Mouse (Mus musculus) heart, embryonic 15.5 days (tissue): Measurements from ENCODE around the gene Mapk1. TPM values are rescaled to one million over a fixed set of nuclear protein-coding genes. Genes with fewer than 3 reads are reported as not detected.

Experiments
- ATAC-seq: fragments of 200-750 bp; cut with Nextera tagmentation; replicated peaks from 2 replicates; pipeline ENCODE4 v1.8.0; 2017; ENCODE audit warnings: low read depth, moderate TSS enrichment; ENCODE audit not compliant: insufficient number of reproducible peaks, insufficient read depth, low FRiP score
- H3K27ac ChIP-seq: fragments of 300-500 bp; sonication (generic); 2 replicates; pipeline ENCODE4 v1.5.1; 2015; ENCODE audit warnings: mild to moderate bottlenecking, inconsistent platforms
- H3K27me3 ChIP-seq: fragments of 300-500 bp; sonication (generic); 2 replicates; pipeline ENCODE4 v1.6.1; 2015; ENCODE audit warnings: inconsistent platforms
- H3K36me3 ChIP-seq: fragments of 300-500 bp; sonication (generic); 2 replicates; pipeline ENCODE4 v1.6.1; 2015; ENCODE audit warnings: mild to moderate bottlenecking, inconsistent platforms
- H3K4me1 ChIP-seq: fragments of 300-500 bp; sonication (generic); replicated peaks from 2 replicates; pipeline ENCODE4 v1.6.1; 2015; ENCODE audit warnings: inconsistent platforms
- H3K4me2 ChIP-seq: fragments of 300-500 bp; sonication (generic); 2 replicates; pipeline ENCODE4 v1.6.1; 2015; ENCODE audit warnings: inconsistent platforms, mild to moderate bottlenecking, moderate library complexity
- H3K4me3 ChIP-seq: fragments of 300-500 bp; sonication (generic); 2 replicates; pipeline ENCODE4 v1.5.1; 2015; ENCODE audit warnings: mild to moderate bottlenecking, inconsistent platforms
- H3K9ac ChIP-seq: fragments of 300-500 bp; sonication (generic); 2 replicates; pipeline ENCODE4 v1.6.1; 2015; ENCODE audit warnings: mild to moderate bottlenecking, inconsistent platforms
- H3K9me3 ChIP-seq: fragments of 300-500 bp; sonication (generic); replicated peaks from 2 replicates; pipeline ENCODE4 v1.6.1; 2016; ENCODE audit warnings: inconsistent platforms
- WGBS: fragments of 180-500 bp; shearing (Covaris S2); methylation state at CpG from one replicate; pipeline ENCODE4 v1.1.7; 2015; ENCODE audit warnings: mixed read lengths; 5-methylcytosine and 5-hydroxymethylcytosine counted together
- polyA plus RNA-seq: library from polyadenylated mRNA; unstranded; fragments of >200 nt; fragmentation: Nextera tagmentation; extraction: Ambion mirVana; gene quantifications from 2 replicates; pipeline ENCODE4 v1.2.1, GENCODE M21; 2015

Mapk1 gene
- polyA plus RNA-seq, 1 experiment from 2014 or later = 119 TPM

GRCm38 (mm10) chr16:17086241-17086640 is 103.1 kb downstream of the Mapk1 start:
- no peak for ATAC-seq
- WGBS = 76% methylated on average over 3 of the region's 3 CpGs
- no peak overlapping the region for H3K27ac ChIP-seq
- no peak overlapping the region for H3K9ac ChIP-seq
- peaks cover 9% of the 10 kb centered on the region for H3K4me1 ChIP-seq
- peaks cover 69% of the 10 kb centered on the region for H3K36me3 ChIP-seq
- H3K4me2 ChIP-seq = no peak overlapping the region
- H3K9me3 ChIP-seq = no peaks in the 10 kb centered on the region
- H3K27me3 ChIP-seq = no peaks in the 10 kb centered on the region
- H3K4me3 ChIP-seq = no peak overlapping the region

GRCm38 (mm10) chr16:17086669-17087193 is 103.5 kb downstream of the Mapk1 start:
- Histone ChIP-seq H3K36me3 (peaks cover 74% of the 10 kb centered on the region), H3K4me1 (peaks cover 9% of the 10 kb centered on the region), H3K27ac (no peak overlapping the region), H3K4me3 (no peak overlapping the region), H3K9me3 (no peaks in the 10 kb centered on the region), H3K27me3 (no peaks in the 10 kb centered on the region), H3K4me2 (no peak overlapping the region), H3K9ac (no peak overlapping the region)
- no peak for ATAC-seq
- 79% methylated on average over 13 of the region's 13 CpGs for WGBS

- no peak overlapping the region for H3K4me2 ChIP-seq
- H3K9me3 ChIP-seq = no peaks in the 10 kb centered on the region
- no peak overlapping the region for H3K4me3 ChIP-seq
- WGBS = 64% methylated on average over 3 of the region's 3 CpGs
- no peaks in the 10 kb centered on the region for H3K27me3 ChIP-seq
- no peak overlapping the region for H3K9ac ChIP-seq
- H3K36me3 ChIP-seq = peaks cover 78% of the 10 kb centered on the region
- H3K27ac ChIP-seq = no peak overlapping the region
- ATAC-seq = no peak
- peaks cover 9% of the 10 kb centered on the region for H3K4me1 ChIP-seq
Measured at GRCm38 (mm10) chr16:17088346-17088745, 105.2 kb downstream of the Mapk1 start.

GRCm38 (mm10) chr16:17096938-17097337 is 113.8 kb downstream of the Mapk1 start:
- no peak for ATAC-seq
- WGBS = 91% methylated on average over 3 of the region's 3 CpGs
- Histone ChIP-seq H3K4me2 (no peak overlapping the region), H3K27me3 (no peaks in the 10 kb centered on the region), H3K27ac (no peak overlapping the region), H3K9ac (no peak overlapping the region), H3K9me3 (no peaks in the 10 kb centered on the region), H3K4me1 (no peaks in the 10 kb centered on the region), H3K36me3 (peaks cover 89% of the 10 kb centered on the region), H3K4me3 (no peak overlapping the region)

Other genes with a start within 250 kb of the Mapk1 start
- gene Spag6l, start 153.9 kb upstream of the Mapk1 start, polyA plus RNA-seq = 0.25 and 0.51 TPM in 2 replicates
- gene Igll1, start 119.4 kb upstream of the Mapk1 start, polyA plus RNA-seq = 0.27 TPM in 1 of 2 replicates, not detected in the other
- gene Top3b, start 112.6 kb upstream of the Mapk1 start, polyA plus RNA-seq = 37.8 and 51.7 TPM in 2 replicates
- 1.1 and 1.4 TPM in 2 replicates for gene Vpreb1, start 112.5 kb upstream of the Mapk1 start, polyA plus RNA-seq
- 23.4 and 28.8 TPM in 2 replicates for gene Ppm1f, start 86.9 kb upstream of the Mapk1 start, polyA plus RNA-seq
- 9.9 and 12.9 TPM in 2 replicates for gene Ypel1, start 86.3 kb downstream of the Mapk1 start, polyA plus RNA-seq
- 89.8 and 106 TPM in 2 replicates for gene Ppil2, start 127.9 kb downstream of the Mapk1 start, polyA plus RNA-seq
- gene 2610318N02Rik, start 141.8 kb downstream of the Mapk1 start, polyA plus RNA-seq = 13.2 and 18.4 TPM in 2 replicates
- 41.7 and 58.8 TPM in 2 replicates for gene Sdf2l1, start 149.0 kb downstream of the Mapk1 start, polyA plus RNA-seq
- 4.5 and 6.6 TPM in 2 replicates for gene Ydjc, start 161.2 kb downstream of the Mapk1 start, polyA plus RNA-seq
- 0.16 and 0.34 TPM in 2 replicates for gene Ccdc116, start 163.8 kb downstream of the Mapk1 start, polyA plus RNA-seq
- 255 and 264 TPM in 2 replicates for gene Ube2l3, start 219.3 kb downstream of the Mapk1 start, polyA plus RNA-seq
- gene Rimbp3, start 225.2 kb downstream of the Mapk1 start, polyA plus RNA-seq = 0.13 and 0.30 TPM in 2 replicates